In the genomic region with DNA sequence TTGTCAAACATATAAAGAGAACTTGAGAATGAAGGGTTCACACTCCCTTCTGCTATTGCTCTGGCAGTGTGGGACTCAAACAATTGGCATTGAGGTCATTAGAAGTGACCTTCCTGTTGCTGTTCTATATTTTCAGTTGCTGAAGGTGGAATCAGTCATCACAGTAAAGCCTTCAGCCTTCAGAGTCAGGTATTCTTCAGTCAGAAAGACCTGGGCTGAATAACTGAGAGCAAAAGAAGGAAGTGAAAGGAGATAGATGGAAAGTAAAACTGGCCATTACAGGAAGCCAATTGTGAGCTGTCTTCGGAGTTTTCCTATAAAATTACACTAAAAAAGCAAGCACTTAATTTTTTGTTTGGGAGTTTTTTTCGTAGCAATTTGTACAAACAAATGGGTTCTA, we compare ENCODE assay signal across 27 mouse cellular contexts.
"Had no signal": no experiment of that assay in that cellular context is flagged by ENCODE, and none has a peak within 500 bp of the region (broad histone marks: within the 10 kb centered on the region; RNA-seq: fewer than 3 reads in every experiment).

No protein-coding gene starts in this region.

- H3K36me3 ChIP-seq: intestine, embryonic 15.5 days; kidney, embryonic 15.5 days; limb, embryonic 12.5 days; limb, embryonic 15.5 days; lung, embryonic 15.5 days; midbrain, embryonic 10.5 days; midbrain, embryonic 13.5 days; neural tube, embryonic 13.5 days had no signal

- DNase-seq: kidney, adult 11 months; kidney, adult 8-10 months; kidney, postnatal 10 days; kidney, postnatal 36 days; layer of hippocampus, postnatal 36 days; left cerebral cortex, postnatal 4 days; lung, adult 18-20 months; lung, postnatal 14 days; retina, postnatal 1 day; right cerebral cortex, postnatal 25 days; thymus, adult 2 months; thymus, postnatal 14 days; thymus, postnatal 4 days had no signal

- ATAC-seq: intestine, embryonic 15.5 days; midbrain, embryonic 13.5 days; midbrain, embryonic 16.5 days had no signal

- H3K9me3 ChIP-seq: intestine, embryonic 15.5 days; kidney, embryonic 15.5 days; limb, embryonic 12.5 days; limb, embryonic 15.5 days; lung, embryonic 15.5 days; midbrain, embryonic 10.5 days; midbrain, embryonic 13.5 days; neural tube, embryonic 13.5 days had no signal

- H3K4me3 ChIP-seq: intestine, embryonic 15.5 days; kidney, embryonic 15.5 days; left cerebral cortex, adult 2 months; limb, embryonic 12.5 days; limb, embryonic 15.5 days; lung, embryonic 15.5 days; midbrain, embryonic 10.5 days; midbrain, embryonic 13.5 days; myocyte; neural tube, embryonic 13.5 days had no signal

- H3K4me2 ChIP-seq: intestine, embryonic 15.5 days; kidney, embryonic 15.5 days; limb, embryonic 12.5 days; limb, embryonic 15.5 days; liver, embryonic 11.5 days; lung, embryonic 15.5 days; midbrain, embryonic 13.5 days; neural tube, embryonic 13.5 days had no signal

- H3K9ac ChIP-seq: intestine, embryonic 15.5 days; kidney, embryonic 15.5 days; limb, embryonic 12.5 days; limb, embryonic 15.5 days; liver, embryonic 14.5 days; lung, embryonic 15.5 days; midbrain, embryonic 13.5 days; neural tube, embryonic 13.5 days had no signal

- H3K27me3 ChIP-seq: intestine, embryonic 15.5 days; kidney, embryonic 15.5 days; limb, embryonic 12.5 days; limb, embryonic 15.5 days; lung, embryonic 15.5 days; midbrain, embryonic 13.5 days; neural tube, embryonic 13.5 days had no signal

- H3K27ac ChIP-seq: intestine, embryonic 15.5 days; kidney, embryonic 15.5 days; left cerebral cortex, adult 2 months; limb, embryonic 12.5 days; limb, embryonic 15.5 days; liver, embryonic 14.5 days; lung, embryonic 15.5 days; midbrain, embryonic 10.5 days; midbrain, embryonic 13.5 days; neural tube, embryonic 13.5 days; stomach, postnatal 0 days had no signal

- H3K4me1 ChIP-seq: intestine, embryonic 15.5 days; kidney, embryonic 15.5 days; limb, embryonic 15.5 days; lung, embryonic 15.5 days; midbrain, embryonic 13.5 days had no signal
